Mouse (Mus musculus): ENCODE measurements around the gene Tmem86a.
"Not testable (repeated sequence)": the region's sequence is repeated elsewhere in the genome, so short reads cannot be mapped to it uniquely, and the experiment has no call there.

DNA sequence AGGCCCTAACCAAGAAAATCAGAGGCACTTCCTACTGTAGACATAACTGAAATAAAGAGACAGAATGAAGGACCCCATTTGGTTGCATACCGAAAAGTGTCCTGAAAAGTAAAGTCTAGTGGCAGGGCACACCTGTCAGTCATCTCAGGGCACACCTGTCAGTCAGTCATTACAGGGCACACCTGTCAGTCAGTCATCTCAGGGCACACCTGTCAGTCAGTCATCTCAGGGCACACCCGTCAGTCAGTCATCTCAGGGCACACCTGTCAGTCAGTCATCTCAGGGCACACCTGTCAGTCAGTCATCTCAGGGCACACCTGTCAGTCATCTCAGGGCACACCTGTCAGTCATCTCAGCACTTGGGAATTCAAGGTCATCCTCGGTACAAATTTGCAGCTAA, 23.5 kb upstream of the Tmem86a start:
- not testable (repeated sequence) for TF ChIP-seq CTCF (IDR thresholded peaks at IDR 0.05; ENCODE audit: control insufficient read depth, insufficient read depth, low read length); POLR2A (IDR thresholded peaks at IDR 0.05; ENCODE audit: borderline replicate concordance, control insufficient read depth, low read depth, low read length)

Data from bone marrow, adult 2 months (tissue).